Mouse (Mus musculus) cerebellum, adult 9-10 months (tissue): ENCODE results near the gene Hbb-bs.
"Not testable (repeated sequence)": the region's sequence is repeated elsewhere in the genome, so short reads cannot be mapped to it uniquely, and the experiment has no call there.

Experiments
- DNase-seq: peaks from one replicate; pipeline ENCODE4 v3.0.0; 2022

The Hbb-bs gene

GRCm38 (mm10) chr7:103827808-103828207 lies at the start of gene Hbb-bs:
Gene Hbb-bs, minus strand, starts transcription at chr7:103828096.
- no peak for DNase-seq

DNA sequence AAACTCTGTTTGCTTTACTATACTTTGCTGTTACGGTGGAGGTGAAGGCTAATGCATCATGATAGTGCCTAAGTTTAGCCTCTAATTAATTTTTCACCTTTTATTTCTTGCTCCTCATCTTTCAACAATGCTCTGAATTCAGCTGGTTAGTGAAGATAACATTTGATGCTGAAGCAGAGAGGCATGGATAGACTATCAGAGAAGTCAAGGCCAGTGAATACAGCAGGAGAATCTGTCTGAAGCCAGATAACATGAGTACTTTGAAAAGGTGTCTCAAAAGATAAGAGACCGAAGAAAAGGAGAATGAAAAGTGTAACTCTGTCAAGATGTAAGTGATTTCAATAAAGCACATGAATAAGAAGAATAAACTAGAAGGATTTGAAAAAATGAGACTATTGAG lies 49.2 kb upstream of the Hbb-bs start:
- no peak for DNase-seq

GRCm38 (mm10) chr7:103874451-103874850 lies 46.6 kb upstream of the Hbb-bs start:
- DNase-seq, result no peak

DNA sequence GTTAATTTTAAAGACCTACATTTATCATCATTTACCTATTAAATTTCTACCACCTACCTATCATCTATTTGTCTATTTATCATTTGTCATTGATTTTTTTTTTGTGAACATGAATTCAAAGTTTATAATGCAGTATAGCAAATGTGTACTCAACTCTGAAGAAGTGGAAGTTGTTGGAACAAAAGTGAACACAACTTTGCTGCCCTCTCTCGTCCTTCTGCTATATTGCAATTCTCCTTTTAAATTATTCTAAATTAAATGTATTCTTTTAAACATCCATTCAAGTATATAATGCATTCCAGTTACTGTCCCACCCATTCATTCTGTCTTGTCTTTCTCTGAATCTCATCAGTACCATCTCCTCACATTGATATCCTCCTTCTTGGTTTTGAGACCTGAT lies 45.2 kb upstream of the Hbb-bs start:
- DNase-seq, result no peak

- no peak for DNase-seq
Observed at GRCm38 (mm10) chr7:103870667-103871066, 42.8 kb upstream of the Hbb-bs start.

GRCm38 (mm10) chr7:103865716-103866115 lies 37.8 kb upstream of the Hbb-bs start:
- no peak for DNase-seq

DNA sequence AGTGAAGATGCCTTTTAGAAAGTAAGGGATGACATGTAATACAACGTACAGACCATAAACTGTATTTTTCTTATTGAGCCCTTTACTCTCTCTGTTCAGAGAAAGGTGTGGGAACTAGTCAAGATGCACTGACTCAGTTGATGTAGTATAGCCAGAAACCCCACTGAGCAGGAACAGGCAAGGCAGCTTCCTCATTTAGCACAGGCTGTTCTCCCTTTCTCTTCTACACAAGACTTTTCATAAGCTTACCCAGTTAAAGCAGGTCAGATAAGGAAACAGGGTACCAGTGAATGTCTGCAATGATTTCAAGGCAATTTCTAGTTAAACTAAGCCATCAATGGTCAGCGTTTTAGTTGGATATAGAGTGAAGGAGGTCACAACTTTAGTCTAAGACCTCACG lies 33.6 kb upstream of the Hbb-bs start:
- no peak for DNase-seq

DNA sequence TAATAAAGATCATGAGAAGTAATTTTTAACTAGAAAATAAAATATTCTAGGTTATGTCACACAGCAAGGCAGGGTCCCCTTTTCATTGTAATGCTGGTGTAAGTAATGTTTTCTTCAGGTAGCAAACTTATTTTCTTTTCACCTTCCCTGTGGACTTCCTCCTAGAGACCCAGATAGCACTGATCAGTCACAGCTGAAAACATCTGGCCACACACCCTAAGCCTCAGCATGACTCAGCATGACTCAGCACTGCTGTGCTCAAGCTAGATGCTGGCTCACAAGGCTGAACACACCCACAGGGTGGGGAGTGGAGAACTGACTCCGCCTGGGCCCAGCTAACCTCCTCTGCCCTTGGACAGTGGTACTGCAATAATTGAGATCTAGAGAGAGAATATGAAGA lies 33.0 kb upstream of the Hbb-bs start:
- no peak for DNase-seq

- no peak for DNase-seq
Observed at GRCm38 (mm10) chr7:103859076-103859475, 31.2 kb upstream of the Hbb-bs start.

DNA sequence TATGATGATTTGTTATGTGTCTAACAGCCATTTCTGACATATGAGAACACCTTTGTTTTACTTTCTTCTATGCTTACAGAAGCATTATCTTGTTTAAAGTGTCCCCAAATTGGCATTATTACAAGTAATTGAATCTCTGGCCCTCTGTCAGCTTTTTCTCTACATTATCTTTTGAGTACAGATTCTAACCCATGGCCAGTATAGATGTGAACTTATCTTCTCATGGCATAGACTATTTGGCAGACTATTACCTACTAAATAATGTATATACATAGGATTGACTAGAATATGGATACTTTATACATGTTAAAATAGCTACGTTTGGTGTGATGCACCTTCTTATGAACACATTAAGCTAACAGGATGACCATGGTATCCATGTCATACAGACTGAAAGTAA lies 26.8 kb upstream of the Hbb-bs start:
- no peak for DNase-seq

DNA sequence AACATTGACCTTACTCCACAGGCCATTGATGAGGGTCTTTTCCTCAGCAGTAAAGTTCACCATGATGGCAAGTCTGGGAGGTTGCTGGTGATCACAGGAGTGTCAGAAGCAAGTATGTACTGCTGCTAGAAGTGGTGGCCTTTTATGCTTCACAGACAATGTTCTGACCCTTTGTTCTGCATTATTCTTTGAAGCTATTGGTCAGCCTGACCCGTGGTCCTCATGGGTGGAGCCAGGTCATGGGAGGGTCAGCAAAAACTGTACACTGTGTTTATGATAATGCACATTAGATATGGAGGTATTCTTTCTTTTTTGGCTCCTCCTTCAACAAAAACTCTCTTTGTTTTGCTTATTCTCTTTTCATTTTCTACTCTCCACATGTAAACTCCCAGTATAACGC lies 25.2 kb upstream of the Hbb-bs start, which contains the start of gene Hbb-y:
TSS of gene Hbb-y (minus strand) at position 127 of the 400 bp plus-strand sequence.
- DNase-seq, result no peak

DNA sequence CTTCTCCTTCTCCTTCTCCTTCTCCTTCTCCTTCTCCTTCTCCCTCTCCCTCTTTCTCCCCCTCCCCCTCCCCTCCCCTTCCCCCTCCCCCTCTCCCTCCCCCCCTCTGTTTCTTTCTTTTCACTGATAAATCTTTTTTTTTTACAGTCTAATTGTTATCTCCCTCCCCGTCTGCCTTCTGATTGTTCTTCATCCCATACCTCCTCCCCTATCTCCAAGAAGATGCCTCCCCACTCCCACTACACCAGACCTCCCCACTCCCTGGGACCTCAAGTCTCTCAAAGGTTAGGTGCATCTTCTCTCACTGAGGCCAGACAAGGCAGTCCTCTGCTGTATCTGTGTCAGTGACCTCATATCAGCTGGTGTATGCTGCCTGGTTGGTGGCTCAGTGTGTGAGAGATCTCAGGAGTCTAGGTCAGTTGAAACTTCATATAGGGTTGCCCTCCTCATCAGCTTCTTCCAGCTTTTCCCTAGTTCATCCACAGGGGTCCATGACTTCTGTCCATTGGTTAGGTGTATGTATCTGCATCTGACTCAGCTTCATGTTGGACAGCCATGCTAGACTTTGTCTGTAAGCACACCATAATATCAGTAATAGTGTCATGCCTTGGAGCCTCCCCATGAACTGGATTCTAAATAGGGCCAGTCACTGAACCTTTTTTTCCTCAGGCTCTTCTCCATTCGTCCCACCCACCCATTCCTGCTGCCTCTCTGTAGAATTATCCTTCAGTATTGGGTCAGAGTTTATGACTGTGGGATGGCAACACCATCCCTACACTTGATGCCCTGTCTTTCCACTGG lies 16.8 kb upstream of the Hbb-bs start:
- DNase-seq, result no peak

DNA sequence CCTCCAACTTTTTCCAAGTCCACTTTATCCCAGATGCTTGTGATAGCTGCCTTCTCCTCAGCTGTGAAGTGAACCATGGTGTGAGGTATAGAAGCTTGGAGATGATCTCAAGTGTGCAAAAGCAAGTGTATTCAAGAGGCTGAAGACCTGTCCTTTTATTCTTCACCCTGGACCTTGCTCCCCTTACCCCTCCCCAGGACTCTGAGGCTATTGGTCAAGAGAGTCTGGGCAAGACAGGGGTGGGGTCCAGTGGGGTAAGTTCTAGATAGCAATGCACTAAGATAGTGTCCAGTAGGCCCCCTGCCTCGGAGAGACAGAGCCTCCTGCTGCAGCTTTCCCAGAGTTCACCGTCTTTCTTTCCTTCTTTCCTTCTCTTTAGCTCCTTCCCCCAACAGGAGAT lies 15.1 kb upstream of the Hbb-bs start, which contains the start of gene Hbb-bh1:
TSS of gene Hbb-bh1 (minus strand) at position 131 of the 400 bp plus-strand sequence.
- no peak for DNase-seq

DNA sequence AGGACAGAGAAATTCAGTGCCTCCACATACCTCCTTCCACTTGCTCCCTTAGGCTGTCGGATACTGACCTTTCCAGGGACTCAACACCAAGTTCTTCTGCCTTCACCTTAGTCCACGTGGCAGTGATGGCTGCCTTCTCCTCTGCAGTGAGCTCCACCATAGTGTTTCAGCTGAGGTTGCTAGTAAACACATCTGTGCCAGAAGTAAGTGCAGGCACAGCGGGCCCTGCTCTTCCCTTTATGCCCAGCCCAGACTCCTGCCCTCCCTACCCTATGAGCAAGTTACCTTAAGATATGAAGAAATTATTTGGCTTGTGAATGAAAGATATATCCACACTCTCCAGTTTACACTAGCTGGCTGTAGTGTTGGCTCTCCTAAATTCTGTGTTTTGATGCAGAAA lies 12.4 kb upstream of the Hbb-bs start, which contains the start of gene Hbb-bh2:
TSS of gene Hbb-bh2 (minus strand) at position 253 of the 400 bp plus-strand sequence.
- no peak for DNase-seq

DNA sequence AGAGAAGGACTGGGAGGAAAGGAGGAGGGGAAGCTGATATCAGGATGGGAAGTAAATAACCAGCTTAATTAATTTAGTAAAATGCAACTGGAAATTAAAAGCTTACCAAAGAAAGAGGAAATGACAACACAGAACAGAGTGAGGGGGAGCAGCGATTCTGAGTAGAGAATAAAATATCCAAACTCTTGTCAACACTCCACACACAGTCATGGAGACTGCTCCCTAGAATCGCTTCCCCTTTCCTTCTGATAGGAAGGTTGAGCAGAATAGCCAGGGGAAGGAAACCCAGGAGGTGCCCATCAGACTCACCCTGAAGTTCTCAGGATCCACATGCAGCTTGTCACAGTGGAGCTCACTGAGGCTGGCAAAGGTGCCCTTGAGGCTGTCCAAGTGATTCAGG lies 757 bp downstream of the Hbb-bs start:
- DNase-seq, result not testable (repeated sequence)

DNA sequence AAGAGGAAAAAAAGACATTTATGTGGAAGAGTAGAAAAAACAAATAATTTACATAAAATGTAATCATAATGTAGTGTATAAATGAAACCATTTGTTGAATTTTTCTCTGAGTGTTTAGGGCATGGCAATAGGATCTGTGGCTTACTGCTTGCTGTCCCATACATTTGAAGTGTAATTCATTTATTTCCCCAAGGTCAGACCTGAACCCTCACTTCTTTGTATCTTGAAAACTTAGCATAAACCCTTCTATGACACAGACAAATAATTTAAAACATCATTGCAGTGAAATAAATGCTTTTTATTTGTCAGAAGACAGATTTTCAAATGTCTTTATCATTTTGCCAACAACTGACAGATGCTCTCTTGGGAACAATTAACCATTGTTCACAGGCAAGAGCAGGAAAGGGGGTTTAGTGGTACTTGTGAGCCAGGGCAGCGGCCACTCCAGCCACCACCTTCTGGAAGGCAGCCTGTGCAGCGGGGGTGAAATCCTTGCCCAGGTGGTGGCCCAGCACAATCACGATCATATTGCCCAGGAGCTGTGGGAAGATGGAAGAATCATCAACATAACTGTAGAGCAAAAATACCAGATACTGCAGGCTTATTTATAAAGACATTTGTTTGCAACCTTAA lies 1.5 kb downstream of the Hbb-bs start:
- DNase-seq, result no peak

- no peak for DNase-seq
Observed at GRCm38 (mm10) chr7:103825536-103826254, 2.2 kb downstream of the Hbb-bs start.

- no peak for DNase-seq
Observed at GRCm38 (mm10) chr7:103824597-103824996, 3.3 kb downstream of the Hbb-bs start.

GRCm38 (mm10) chr7:103815085-103815484 lies 12.8 kb downstream of the Hbb-bs start:
- DNase-seq, result not testable (repeated sequence)

DNA sequence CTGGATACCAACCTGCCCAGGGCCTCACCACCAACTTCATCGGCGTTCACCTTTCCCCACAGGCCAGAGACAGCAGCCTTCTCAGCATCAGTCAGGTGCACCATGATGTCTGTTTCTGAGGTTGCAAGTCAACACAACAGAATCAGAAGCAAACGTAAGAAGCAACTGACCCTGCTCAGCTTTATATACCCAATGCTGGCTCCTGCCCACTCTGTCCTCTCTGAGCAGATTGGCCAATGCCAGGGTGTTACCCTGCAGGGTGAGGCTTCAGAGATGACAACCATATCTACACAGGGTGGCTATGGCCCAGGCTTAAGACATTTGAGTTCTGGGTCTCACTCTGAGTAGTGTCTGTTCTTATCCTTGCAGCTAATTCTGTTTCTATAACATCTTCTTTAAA lies 14.1 kb downstream of the Hbb-bs start, which contains the start of gene Hbb-bt:
TSS of gene Hbb-bt (minus strand) at position 231 of the 400 bp plus-strand sequence.
- no peak for DNase-seq

DNA sequence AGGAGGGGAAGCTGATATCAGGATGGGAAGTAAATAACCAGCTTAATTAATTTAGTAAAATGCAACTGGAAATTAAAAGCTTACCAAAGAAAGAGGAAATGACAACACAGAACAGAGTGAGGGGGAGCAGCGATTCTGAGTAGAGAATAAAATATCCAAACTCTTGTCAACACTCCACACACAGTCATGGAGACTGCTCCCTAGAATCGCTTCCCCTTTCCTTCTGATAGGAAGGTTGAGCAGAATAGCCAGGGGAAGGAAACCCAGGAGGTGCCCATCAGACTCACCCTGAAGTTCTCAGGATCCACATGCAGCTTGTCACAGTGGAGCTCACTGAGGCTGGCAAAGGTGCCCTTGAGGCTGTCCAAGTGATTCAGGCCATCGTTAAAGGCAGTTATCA lies 14.7 kb downstream of the Hbb-bs start:
- not testable (repeated sequence) for DNase-seq

DNA sequence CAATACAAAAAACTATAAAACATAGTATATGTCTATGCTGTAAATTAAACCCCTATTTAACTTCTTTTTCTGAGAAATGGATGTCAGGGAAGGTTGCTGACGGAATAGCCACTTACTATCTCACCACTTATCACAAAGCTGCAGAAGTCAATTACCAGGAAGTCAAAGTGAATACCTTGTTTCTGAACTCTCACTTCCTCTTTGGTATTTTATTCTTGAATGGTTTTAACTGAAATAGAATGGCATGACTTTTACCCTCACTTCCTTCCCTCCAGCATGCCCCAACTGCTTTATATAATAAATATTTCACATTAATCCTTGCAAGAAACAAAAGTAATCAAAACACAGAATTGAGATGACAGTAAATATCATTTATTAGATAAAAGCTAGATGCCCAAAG lies 15.7 kb downstream of the Hbb-bs start:
- DNase-seq, result no peak

GRCm38 (mm10) chr7:103811223-103811845 lies 16.6 kb downstream of the Hbb-bs start:
- DNase-seq, result no peak
